Mouse (Mus musculus) brain, embryonic 14.5 days (tissue): ENCODE data around the gene Adam33.

Experiments used
- CTCF ChIP-seq: fragments of 200-500 bp; IDR thresholded peaks from 2 replicates; pipeline ENCODE4 v1.5.1; 2012; ENCODE audit warnings: inconsistent platforms, mild to moderate bottlenecking, moderate library complexity, borderline replicate concordance; ENCODE audit not compliant: insufficient read depth, insufficient read length; ENCODE audit errors: extremely low read depth
- POLR2A ChIP-seq: fragments of 200-500 bp; IDR thresholded peaks from 2 replicates; pipeline ENCODE4 v1.6.1; 2012; ENCODE audit warnings: mild to moderate bottlenecking, inconsistent platforms, borderline replicate concordance; ENCODE audit not compliant: poor library complexity, insufficient read depth, insufficient read length, severe bottlenecking; ENCODE audit errors: extremely low read depth

- no peak for TF ChIP-seq CTCF
- TF ChIP-seq POLR2A, result no peak
Observed at GRCm38 (mm10) chr2:131044354-131044852, 19.2 kb downstream of the Adam33 start.
